Mouse (Mus musculus): ENCODE data around the gene Strbp. TPM values are rescaled to one million over a fixed set of nuclear protein-coding genes. Genes with fewer than 3 reads are reported as not detected.

Strbp gene
- 16.8 and 19.6 TPM in 2 replicates for polyA plus RNA-seq (2015; fragmentation: Nextera tagmentation; extraction: Ambion mirVana)

DNA sequence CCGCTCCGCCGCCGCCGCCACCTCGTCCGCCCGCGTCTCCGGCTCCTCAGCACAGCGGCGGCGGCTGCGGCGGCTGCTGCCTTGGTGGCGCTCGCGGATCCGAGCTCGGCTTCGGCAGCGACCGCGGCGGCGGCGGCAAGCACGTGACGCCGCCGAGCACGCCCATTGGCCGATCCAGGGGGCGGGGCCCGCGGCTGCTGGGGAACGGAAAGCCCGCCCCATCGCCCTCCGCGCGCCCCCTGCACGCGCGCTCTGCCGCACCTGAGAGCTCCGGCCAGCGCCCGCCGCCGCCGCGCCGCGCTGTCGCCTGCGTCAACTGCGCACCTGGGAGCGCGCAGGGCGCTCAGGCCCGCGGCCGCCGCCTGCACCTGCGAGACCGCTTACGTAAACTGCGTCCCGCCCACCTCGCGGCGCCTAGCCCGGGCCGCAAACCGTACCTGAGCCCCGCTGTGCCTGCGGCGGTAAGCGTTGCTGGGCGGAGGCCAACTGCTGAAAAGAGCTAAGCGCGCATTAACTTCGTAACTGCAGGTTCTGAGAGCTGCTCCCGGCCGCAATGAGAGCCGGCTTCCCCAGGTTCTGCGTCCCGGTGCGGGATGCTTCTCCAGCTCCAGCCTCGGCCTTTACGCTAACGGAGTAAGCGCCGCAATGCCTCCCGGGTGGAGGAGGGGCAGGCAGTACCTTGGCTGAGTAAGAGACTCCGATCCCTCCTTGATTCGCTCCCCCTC is at the start of gene Strbp:
Gene Strbp, minus strand, starts transcription at position 630 of the 725 bp plus-strand sequence.
- peak within 1 kb of the TSS; percentile 79 for H3K9ac ChIP-seq (replicated peaks; ENCODE audit: low read depth)
- WGBS, result 4% methylated on average over 31 of the region's 98 CpGs
- no peaks in the 10 kb centered on the region for H3K4me1 ChIP-seq (ENCODE audit: insufficient read depth, low read depth, low read length)
- H3K4me2 ChIP-seq (replicated peaks; ENCODE audit: low read depth, low read length), result peak within 1 kb of the TSS; percentile 97
- DNase-seq (ENCODE audit: low spot score) (peak; percentile 94), ATAC-seq (peak; percentile 95)
- H3K27me3 ChIP-seq (replicated peaks; ENCODE audit: insufficient read depth, low read length), result no peaks in the 10 kb centered on the region
- H3K36me3 ChIP-seq (ENCODE audit: insufficient read depth, low read length), result no peaks in the 10 kb centered on the region
- TF ChIP-seq EP300 (IDR thresholded peaks at IDR 0.05) (no peak), CTCF (IDR thresholded peaks at IDR 0.05) (peak; percentile 27)
- H3K27ac ChIP-seq (ENCODE audit: low read length), result peak within 1 kb of the TSS; percentile 90
- H3K9me3 ChIP-seq (ENCODE audit: low read length), result no peaks in the 10 kb centered on the region
- H3K4me3 ChIP-seq (ENCODE audit: low read depth, low read length), result peak within 1 kb of the TSS; percentile 90

DNA sequence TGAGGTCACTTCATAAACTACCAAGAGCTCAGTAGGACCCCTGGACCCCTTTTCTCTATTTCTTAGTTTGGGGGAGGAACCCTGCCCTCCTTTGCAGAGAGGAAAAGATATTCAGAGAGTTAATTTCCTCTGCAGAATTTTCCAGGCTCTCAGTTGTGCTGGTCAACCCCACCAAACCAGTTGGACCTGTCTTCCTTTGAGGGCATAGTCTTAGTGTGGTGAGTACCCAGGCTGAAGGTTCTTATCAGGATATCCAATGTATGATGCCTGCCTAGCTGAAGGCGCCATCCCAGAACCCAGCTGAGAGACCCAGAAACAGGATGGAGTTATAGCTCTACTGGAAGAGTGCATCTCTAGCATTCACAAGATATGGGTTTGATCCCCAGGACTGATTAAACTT is 47.5 kb upstream of the Strbp start:
- Histone ChIP-seq H3K9ac (replicated peaks; ENCODE audit: low read depth) (no peak overlapping the region), H3K27me3 (replicated peaks; ENCODE audit: insufficient read depth, low read length) (no peaks in the 10 kb centered on the region), H3K27ac (ENCODE audit: low read length) (no peak overlapping the region), H3K36me3 (ENCODE audit: insufficient read depth, low read length) (no peaks in the 10 kb centered on the region), H3K4me1 (ENCODE audit: insufficient read depth, low read depth, low read length) (peaks cover 9% of the 10 kb centered on the region; the same call in 1 of the 2 replicates), H3K4me3 (ENCODE audit: low read depth, low read length) (no peak overlapping the region), H3K9me3 (ENCODE audit: low read length) (no peaks in the 10 kb centered on the region), H3K4me2 (replicated peaks; ENCODE audit: low read depth, low read length) (no peak overlapping the region)
- DNase-seq (ENCODE audit: low spot score) (peak; percentile 50), ATAC-seq (peak; percentile 54; the same call in 1 of the 2 replicates)
- no peak for TF ChIP-seq CTCF (IDR thresholded peaks at IDR 0.05)
- no peak for TF ChIP-seq EP300 (IDR thresholded peaks at IDR 0.05)
- 55% methylated on average over 1 of the region's 1 CpGs for WGBS

DNA sequence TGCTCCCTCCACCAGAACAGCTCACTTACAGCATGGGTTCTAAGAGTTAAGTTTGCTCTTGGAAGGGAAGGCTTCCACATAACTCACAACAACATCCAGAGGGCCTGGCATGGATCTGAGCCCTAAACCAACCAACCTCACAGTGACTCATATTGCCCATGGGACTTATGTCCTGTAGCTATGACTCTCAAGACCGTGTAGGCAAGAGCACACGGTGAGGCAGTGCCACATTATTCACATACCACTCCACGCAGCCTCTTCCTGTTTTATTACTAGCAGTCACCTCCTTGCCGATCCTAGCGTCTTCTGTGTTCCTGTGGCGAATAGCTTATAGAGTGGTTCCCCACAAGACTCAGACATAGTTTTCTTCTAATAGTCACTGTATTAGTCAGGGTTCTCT is 45.7 kb upstream of the Strbp start:
- no peaks in the 10 kb centered on the region for H3K27me3 ChIP-seq (replicated peaks; ENCODE audit: insufficient read depth, low read length)
- H3K27ac ChIP-seq (ENCODE audit: low read length), result no peak overlapping the region
- WGBS, result 32% methylated on average over 6 of the region's 6 CpGs
- DNase-seq (ENCODE audit: low spot score) (peak; percentile 69), ATAC-seq (peak; percentile 88)
- peaks cover 9% of the 10 kb centered on the region; the same call in 1 of the 2 replicates for H3K4me1 ChIP-seq (ENCODE audit: insufficient read depth, low read depth, low read length)
- no peak overlapping the region for H3K4me3 ChIP-seq (ENCODE audit: low read depth, low read length)
- no peak overlapping the region for H3K4me2 ChIP-seq (replicated peaks; ENCODE audit: low read depth, low read length)
- no peak overlapping the region for H3K9ac ChIP-seq (replicated peaks; ENCODE audit: low read depth)
- H3K9me3 ChIP-seq (ENCODE audit: low read length), result no peaks in the 10 kb centered on the region
- TF ChIP-seq CTCF (IDR thresholded peaks at IDR 0.05) (no peak), EP300 (IDR thresholded peaks at IDR 0.05) (no peak)
- no peaks in the 10 kb centered on the region for H3K36me3 ChIP-seq (ENCODE audit: insufficient read depth, low read length)

DNA sequence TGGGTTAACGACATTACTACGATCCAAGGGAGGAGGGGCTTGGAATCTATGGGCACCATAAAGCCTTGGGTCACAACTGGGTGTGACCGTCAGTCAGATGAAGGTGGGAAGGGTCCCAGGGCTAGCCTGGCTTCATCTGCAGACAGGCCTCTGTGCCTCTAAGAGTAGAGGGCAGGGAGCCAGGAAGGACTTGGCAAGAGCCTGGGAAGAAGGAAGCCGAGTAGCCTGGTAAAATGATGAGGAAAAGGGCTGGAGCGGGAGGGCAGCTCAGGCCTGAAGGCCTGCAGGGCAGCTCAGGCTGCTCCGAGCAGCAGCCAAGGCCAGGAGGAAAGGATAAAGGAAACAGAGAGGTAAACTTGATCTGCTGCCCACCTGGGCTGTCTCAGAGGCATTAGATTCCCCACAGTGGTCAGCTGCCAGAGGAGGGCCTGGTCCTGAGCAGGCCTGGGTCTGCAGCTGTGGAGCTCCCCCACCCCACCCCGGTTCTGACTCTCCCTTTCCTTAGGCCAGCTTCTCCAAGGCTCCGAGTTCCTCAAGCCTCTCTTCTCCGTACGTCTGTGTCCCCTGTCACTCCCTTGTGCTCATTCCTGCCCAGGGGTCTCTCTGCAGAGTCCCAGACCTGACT is 44.9 kb upstream of the Strbp start:
- no peaks in the 10 kb centered on the region for H3K27me3 ChIP-seq (replicated peaks; ENCODE audit: insufficient read depth, low read length)
- TF ChIP-seq EP300 (IDR thresholded peaks at IDR 0.05) (no peak), CTCF (IDR thresholded peaks at IDR 0.05) (no peak)
- H3K27ac ChIP-seq (ENCODE audit: low read length), result no peak overlapping the region
- ATAC-seq (no peak; the same call in 1 of the 2 replicates), DNase-seq (ENCODE audit: low spot score) (peak; percentile 37)
- 39% methylated on average over 10 of the region's 10 CpGs for WGBS
- no peak overlapping the region for H3K4me3 ChIP-seq (ENCODE audit: low read depth, low read length)
- peaks cover 9% of the 10 kb centered on the region; the same call in 1 of the 2 replicates for H3K4me1 ChIP-seq (ENCODE audit: insufficient read depth, low read depth, low read length)
- H3K36me3 ChIP-seq (ENCODE audit: insufficient read depth, low read length), result no peaks in the 10 kb centered on the region
- no peak overlapping the region for H3K4me2 ChIP-seq (replicated peaks; ENCODE audit: low read depth, low read length)
- H3K9ac ChIP-seq (replicated peaks; ENCODE audit: low read depth), result no peak overlapping the region
- H3K9me3 ChIP-seq (ENCODE audit: low read length), result no peaks in the 10 kb centered on the region

DNA sequence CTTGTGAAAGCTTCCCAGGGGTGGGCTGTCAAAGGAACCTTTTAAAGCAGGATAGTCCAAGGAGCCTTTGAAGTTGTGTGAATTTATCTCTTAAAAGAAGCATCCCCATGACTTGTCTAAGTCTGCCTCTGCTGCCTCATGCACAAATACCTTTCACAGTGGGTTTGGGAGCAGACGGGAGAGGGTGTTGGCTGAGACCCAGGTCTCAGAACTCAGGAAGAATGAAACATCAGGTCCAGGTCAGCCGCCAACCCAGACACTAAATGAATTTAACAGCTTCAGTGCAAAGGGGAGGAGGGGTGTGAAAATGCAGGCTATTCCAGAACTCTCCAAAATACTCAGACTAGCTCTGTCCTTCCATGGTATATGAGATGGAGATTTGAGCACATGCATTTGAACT is 44.2 kb upstream of the Strbp start:
- Histone ChIP-seq H3K36me3 (ENCODE audit: insufficient read depth, low read length) (no peaks in the 10 kb centered on the region), H3K4me3 (ENCODE audit: low read depth, low read length) (no peak overlapping the region), H3K9ac (replicated peaks; ENCODE audit: low read depth) (no peak overlapping the region), H3K27ac (ENCODE audit: low read length) (no peak overlapping the region), H3K4me2 (replicated peaks; ENCODE audit: low read depth, low read length) (no peak overlapping the region), H3K4me1 (ENCODE audit: insufficient read depth, low read depth, low read length) (peaks cover 9% of the 10 kb centered on the region; the same call in 1 of the 2 replicates), H3K9me3 (ENCODE audit: low read length) (no peaks in the 10 kb centered on the region), H3K27me3 (replicated peaks; ENCODE audit: insufficient read depth, low read length) (no peaks in the 10 kb centered on the region)
- WGBS, result 32% methylated on average over 2 of the region's 2 CpGs
- DNase-seq (ENCODE audit: low spot score), result no peak
- no peak for ATAC-seq
- TF ChIP-seq EP300 (IDR thresholded peaks at IDR 0.05) (no peak), CTCF (IDR thresholded peaks at IDR 0.05) (no peak)

DNA sequence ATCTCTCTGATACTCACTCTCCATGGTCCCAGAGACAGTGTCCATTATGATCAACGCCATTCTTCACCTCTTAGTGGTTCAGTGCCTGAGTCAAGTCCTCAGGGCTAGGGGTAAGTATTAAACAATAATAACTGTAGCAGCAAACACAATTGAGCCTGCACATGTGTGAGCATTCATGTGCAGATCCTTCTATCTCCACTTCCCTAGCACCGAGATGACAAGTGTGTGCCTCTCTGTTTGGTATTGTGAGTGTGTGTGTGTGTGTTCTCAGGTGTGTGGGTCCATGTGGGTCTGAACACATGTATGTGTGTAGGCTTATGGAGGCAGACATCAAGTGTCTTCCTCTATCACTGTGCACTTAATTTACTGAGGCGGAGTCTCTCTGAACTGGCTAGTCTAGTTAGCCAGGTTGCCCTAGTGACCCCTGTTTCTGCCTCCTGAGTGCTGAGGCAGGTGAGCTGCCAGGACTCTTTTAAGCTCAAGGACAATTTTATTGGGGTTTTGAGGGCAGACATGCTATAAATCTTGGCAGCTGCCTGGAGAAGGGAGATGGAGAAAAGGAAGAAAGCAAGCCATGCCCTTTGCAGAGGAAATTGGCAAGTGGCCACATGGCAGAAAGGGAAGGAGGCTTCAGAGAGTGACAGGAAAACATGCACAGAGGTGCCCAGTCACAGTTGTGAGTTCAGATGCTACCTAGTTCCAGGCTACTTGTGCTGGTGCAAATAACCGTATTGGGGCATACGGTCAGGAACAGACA is 42.8 kb upstream of the Strbp start:
- H3K36me3 ChIP-seq (ENCODE audit: insufficient read depth, low read length), result no peaks in the 10 kb centered on the region
- no peaks in the 10 kb centered on the region for H3K9me3 ChIP-seq (ENCODE audit: low read length)
- H3K27me3 ChIP-seq (replicated peaks; ENCODE audit: insufficient read depth, low read length), result no peaks in the 10 kb centered on the region
- H3K4me2 ChIP-seq (replicated peaks; ENCODE audit: low read depth, low read length), result no peak overlapping the region
- no peak overlapping the region for H3K4me3 ChIP-seq (ENCODE audit: low read depth, low read length)
- no peak for ATAC-seq
- TF ChIP-seq CTCF (IDR thresholded peaks at IDR 0.05) (no peak), EP300 (IDR thresholded peaks at IDR 0.05) (no peak)
- no peak overlapping the region for H3K27ac ChIP-seq (ENCODE audit: low read length)
- DNase-seq (ENCODE audit: low spot score), result no peak
- WGBS, result 87% methylated on average over 5 of the region's 5 CpGs
- no peak overlapping the region for H3K9ac ChIP-seq (replicated peaks; ENCODE audit: low read depth)
- peaks cover 9% of the 10 kb centered on the region; the same call in 1 of the 2 replicates for H3K4me1 ChIP-seq (ENCODE audit: insufficient read depth, low read depth, low read length)
